Mouse (Mus musculus) stomach, postnatal 0 days (tissue): ENCODE data around the gene Dpf3.

Experiments used
- CTCF ChIP-seq: IDR thresholded peaks from 2 replicates; pipeline ENCODE4 v1.5.1; 2016; ENCODE audit warnings: antibody characterized with exemption, low read depth, mild to moderate bottlenecking, moderate library complexity
- EP300 ChIP-seq: optimal IDR thresholded peaks from 2 replicates; pipeline ENCODE3; 2016; ENCODE audit warnings: antibody characterized with exemption

DNA sequence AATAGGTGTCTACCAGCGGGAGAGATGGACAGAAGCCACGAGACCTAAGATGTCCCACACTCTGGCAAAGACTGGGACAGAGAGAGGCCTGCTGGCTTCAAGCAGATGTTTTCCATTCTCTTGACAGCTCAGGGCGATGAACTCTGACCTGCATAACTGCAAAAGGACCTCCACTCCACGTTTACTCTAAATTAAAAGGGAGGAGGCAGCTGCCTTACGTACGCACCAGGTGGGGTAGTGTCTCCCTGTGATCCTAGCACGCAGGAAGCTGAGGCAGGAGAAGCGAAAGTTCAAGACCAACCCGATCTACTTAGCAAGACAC is 8.4 kb upstream of the Dpf3 start:
- TF ChIP-seq CTCF (no peak), EP300 (no peak)
